Mouse (Mus musculus) heart, adult 2 months (tissue): ENCODE measurements around the gene Parvb. TPM values are rescaled to one million over a fixed set of nuclear protein-coding genes. Genes with fewer than 3 reads are reported as not detected.
A peak's percentile ranks its signal among the peaks of the same experiment; 100 is the strongest.

Experiments
- DNase-seq, 2 experiments: peaks; one replicate each; pipeline ENCODE4 v3.0.0; 2021
- H3K27ac ChIP-seq: fragments of 200-600 bp; 2 replicates; pipeline ENCODE4 v1.8.1; 2022
- H3K27me3 ChIP-seq: fragments of 200-500 bp; 2 replicates; pipeline ENCODE4 v1.6.1; 2012; ENCODE audit warnings: mild to moderate bottlenecking, low read length, inconsistent platforms, mixed read lengths; ENCODE audit not compliant: control insufficient read depth, insufficient read depth
- H3K36me3 ChIP-seq: fragments of 200-500 bp; 2 replicates; pipeline ENCODE4 v1.6.1; 2012; ENCODE audit warnings: low read length, inconsistent platforms; ENCODE audit not compliant: control insufficient read depth, insufficient read depth
- H3K4me1 ChIP-seq: fragments of 200-500 bp; 2 replicates; pipeline ENCODE4 v1.6.1; 2011; ENCODE audit warnings: low read length; ENCODE audit not compliant: control insufficient read depth, insufficient read depth
- H3K4me3 ChIP-seq: fragments of 200-600 bp; 2 replicates; pipeline ENCODE4 v1.8.1; 2022
- H3K79me2 ChIP-seq: fragments of 200-500 bp; replicated peaks from 2 replicates; pipeline ENCODE4 v1.6.1; 2012; ENCODE audit warnings: mild to moderate bottlenecking, inconsistent platforms, low read length, moderate library complexity, mixed read lengths; ENCODE audit not compliant: control insufficient read depth, insufficient read depth
- H3K9ac ChIP-seq: fragments of 200-500 bp; 2 replicates; pipeline ENCODE4 v1.6.1; 2012; ENCODE audit warnings: low read depth, mild to moderate bottlenecking, control low read depth, inconsistent platforms, low read length, mixed read lengths
- CTCF ChIP-seq: fragments of 200-600 bp; IDR thresholded peaks from 2 replicates; pipeline ENCODE4 v1.8.1; 2022; ENCODE audit warnings: antibody characterized with exemption, mild to moderate bottlenecking, moderate library complexity
- EP300 ChIP-seq: fragments of 200-500 bp; IDR thresholded peaks from 2 replicates; pipeline ENCODE4 v1.6.1; 2011; ENCODE audit warnings: low read depth, low read length, control low read depth; ENCODE audit not compliant: insufficient read depth
- POLR2A ChIP-seq: fragments of 200-500 bp; IDR thresholded peaks from 2 replicates; pipeline ENCODE4 v1.6.1; 2011; ENCODE audit warnings: mild to moderate bottlenecking, low read depth, low read length, control low read depth; ENCODE audit not compliant: insufficient read depth
- WGBS: fragments of 180-500 bp; shearing (Covaris S2); methylation state at CpG from one replicate; pipeline ENCODE4 v1.1.7; 2018; 5-methylcytosine and 5-hydroxymethylcytosine counted together
- intact Hi-C: fragments of 180-260 bp; cut with DNase I; formaldehyde crosslinking; loops from one replicate; pipeline ENCODE4 v1.15.1; 2025
- long read RNA-seq: library from polyadenylated mRNA; stranded (forward); transcript quantifications from one replicate; pipeline ENCODE4 v2.0.0, GENCODE M21; 2021
- polyA plus RNA-seq: library from polyadenylated mRNA; depleted of rRNA; stranded (reverse); fragments of >200 nt; gene quantifications from 2 replicates; pipeline ENCODE4 v1.2.3, GENCODE M21; 2012; rRNA removed
- total RNA-seq, 2 experiments: library from RNA; stranded (reverse); gene quantifications; 2 replicates each; pipeline ENCODE4 v1.2.3; 2021

Gene Parvb
- total RNA-seq (100 to 1,000 TPM in 1 of 2 experiments, 10 to 100 TPM in 1; 99.4 to 116 TPM), polyA plus RNA-seq (58.5 and 61.6 TPM in 2 replicates)
- long read RNA-seq, transcript Parvb-201 (13 exons, 3,784 nt), result major isoform, 6 of 10 reads
- long read RNA-seq, partial matches to known transcripts, result 0 of 10 reads
- long read RNA-seq, other reads (novel, unspliced or antisense), result 4 of 10 reads

GRCm38 (mm10) chr15:84231721-84232561, at the start of gene Parvb:
Gene Parvb, plus strand, starts transcription at chr15:84232043.
- under 1% methylated on average over 53 of the region's 53 CpGs for WGBS
- peaks cover 19% of the 10 kb centered on the region for H3K4me1 ChIP-seq
- DNase-seq, result peak; percentile 85 to 86
- no peaks in the 10 kb centered on the region for H3K27me3 ChIP-seq
- peaks cover 2% of the 10 kb centered on the region; the same call in 1 of the 2 replicates for H3K79me2 ChIP-seq
- H3K9ac ChIP-seq, result peak within 1 kb of the TSS; percentile 73
- TF ChIP-seq CTCF (peak; percentile 22; the same call in 1 of the 2 replicates), POLR2A (no peak; the same call in 1 of the 2 replicates), EP300 (peak; percentile 60; the same call in 1 of the 2 replicates)
- H3K4me3 ChIP-seq, result peak within 1 kb of the TSS; percentile 94
- intact Hi-C loops, result loop anchor here (1.0 to 2.0 kb wide), 2 partner anchors 19 to 40 kb away; partner anchors contain the start of gene Samm50
- no peaks in the 10 kb centered on the region; the same call in 1 of the 2 replicates for H3K36me3 ChIP-seq
- peak within 1 kb of the TSS; percentile 99 for H3K27ac ChIP-seq

- WGBS, result 15% methylated on average over 1 of the region's 1 CpGs
- peaks cover 1% of the 10 kb centered on the region; the same call in 1 of the 2 replicates for H3K4me1 ChIP-seq
- H3K36me3 ChIP-seq, result no peaks in the 10 kb centered on the region
- no peak overlapping the region for H3K9ac ChIP-seq
- no peak overlapping the region for H3K4me3 ChIP-seq
- intact Hi-C loops, result no loop called here
- H3K27ac ChIP-seq, result no peak overlapping the region
- no peaks in the 10 kb centered on the region for H3K27me3 ChIP-seq
- no peaks in the 10 kb centered on the region for H3K79me2 ChIP-seq
- no peak for TF ChIP-seq CTCF
- no peak for TF ChIP-seq POLR2A
- no peak for TF ChIP-seq EP300
- peak in 1 of 2 experiments; percentile 15 for DNase-seq
Observed at GRCm38 (mm10) chr15:84183967-84184366, 47.9 kb upstream of the Parvb start.

- WGBS, result 70% methylated on average over 4 of the region's 4 CpGs
- DNase-seq, result no peak
- Histone ChIP-seq H3K4me1 (peaks cover 1% of the 10 kb centered on the region; the same call in 1 of the 2 replicates), H3K9ac (no peak overlapping the region), H3K36me3 (no peaks in the 10 kb centered on the region), H3K4me3 (no peak overlapping the region), H3K27me3 (no peaks in the 10 kb centered on the region), H3K79me2 (no peaks in the 10 kb centered on the region), H3K27ac (no peak overlapping the region)
- intact Hi-C loops, result no loop called here
- TF ChIP-seq CTCF (no peak), POLR2A (no peak), EP300 (no peak)
Observed at GRCm38 (mm10) chr15:84186196-84186595, 45.6 kb upstream of the Parvb start.

GRCm38 (mm10) chr15:84188887-84189530, 42.8 kb upstream of the Parvb start:
- 52% methylated on average over 2 of the region's 2 CpGs for WGBS
- no peaks in the 10 kb centered on the region; the same call in 1 of the 2 replicates for H3K4me1 ChIP-seq
- peaks cover 2% of the 10 kb centered on the region for H3K79me2 ChIP-seq
- H3K27ac ChIP-seq, result no peak overlapping the region
- no peaks in the 10 kb centered on the region for H3K27me3 ChIP-seq
- H3K4me3 ChIP-seq, result no peak overlapping the region
- intact Hi-C loops, result no loop called here
- H3K36me3 ChIP-seq, result no peaks in the 10 kb centered on the region; the same call in 1 of the 2 replicates
- H3K9ac ChIP-seq, result no peak overlapping the region
- no peak for DNase-seq
- TF ChIP-seq POLR2A (no peak), CTCF (no peak), EP300 (no peak)

- DNase-seq, result no peak
- Histone ChIP-seq H3K79me2 (peaks cover 2% of the 10 kb centered on the region), H3K27ac (no peak overlapping the region), H3K36me3 (no peaks in the 10 kb centered on the region; the same call in 1 of the 2 replicates), H3K9ac (no peak overlapping the region), H3K27me3 (no peaks in the 10 kb centered on the region), H3K4me3 (no peak overlapping the region), H3K4me1 (no peaks in the 10 kb centered on the region; the same call in 1 of the 2 replicates)
- intact Hi-C loops, result loop anchor here (5.0 kb wide), 1 partner anchor 58 kb away; no protein-coding TSS in a partner anchor
- no peak for TF ChIP-seq EP300
- TF ChIP-seq POLR2A, result no peak
- no peak for TF ChIP-seq CTCF
- 40% methylated on average over 3 of the region's 3 CpGs for WGBS
Observed at GRCm38 (mm10) chr15:84189881-84190280, 42.0 kb upstream of the Parvb start.
